Mouse (Mus musculus) testis, adult 2 months (tissue): ENCODE measurements at regions not wholly inside any gene's neighbourhood (a gene's known extent, or its start where the extent isn't known, plus 50 kb on each side); places are given as distances from the start of the nearest gene placed in this dataset.

Experiments used
- H3K27ac ChIP-seq: fragments of 200-500 bp; 2 replicates; pipeline ENCODE4 v1.5.1; 2012; ENCODE audit warnings: low read depth, low read length; ENCODE audit not compliant: control insufficient read depth, insufficient read depth
- H3K27me3 ChIP-seq: fragments of 200-500 bp; 2 replicates; pipeline ENCODE4 v1.6.1; 2012; ENCODE audit warnings: mild to moderate bottlenecking, low read length, moderate library complexity; ENCODE audit not compliant: control insufficient read depth, insufficient read depth
- H3K36me3 ChIP-seq: fragments of 200-500 bp; 2 replicates; pipeline ENCODE4 v1.6.1; 2012; ENCODE audit warnings: mild to moderate bottlenecking, low read length; ENCODE audit not compliant: control insufficient read depth, insufficient read depth
- H3K4me1 ChIP-seq: fragments of 200-500 bp; 2 replicates; pipeline ENCODE4 v1.6.1; 2012; ENCODE audit warnings: low read length; ENCODE audit not compliant: control insufficient read depth, insufficient read depth
- H3K4me3 ChIP-seq: fragments of 200-500 bp; 2 replicates; pipeline ENCODE4 v1.5.1; 2012; ENCODE audit warnings: low read depth, mild to moderate bottlenecking, low read length, moderate library complexity, mixed read lengths; ENCODE audit not compliant: control insufficient read depth
- CTCF ChIP-seq: fragments of 200-500 bp; IDR thresholded peaks from 2 replicates; pipeline ENCODE4 v1.5.1; 2012; ENCODE audit warnings: low read depth, mild to moderate bottlenecking, inconsistent platforms, low read length, moderate library complexity; ENCODE audit not compliant: control insufficient read depth, insufficient read depth, insufficient replicate concordance
- POLR2A ChIP-seq: fragments of 200-500 bp; IDR thresholded peaks from 2 replicates; pipeline ENCODE4 v1.6.1; 2012; ENCODE audit warnings: low read depth, mild to moderate bottlenecking, inconsistent platforms, low read length, moderate library complexity; ENCODE audit not compliant: control insufficient read depth

GRCm38 (mm10) chr2:131689996-131690395 lies 127.9 kb upstream of the Adra1d start:
- Histone ChIP-seq H3K4me3 (no peak overlapping the region), H3K27me3 (no peaks in the 10 kb centered on the region), H3K36me3 (no peaks in the 10 kb centered on the region), H3K4me1 (no peaks in the 10 kb centered on the region), H3K27ac (no peak overlapping the region)
- no peak for TF ChIP-seq POLR2A
- TF ChIP-seq CTCF, result no peak

GRCm38 (mm10) chr2:131688282-131688681 lies 126.2 kb upstream of the Adra1d start:
- Histone ChIP-seq H3K27ac (no peak overlapping the region), H3K4me1 (no peaks in the 10 kb centered on the region), H3K4me3 (no peak overlapping the region), H3K27me3 (no peaks in the 10 kb centered on the region), H3K36me3 (no peaks in the 10 kb centered on the region)
- TF ChIP-seq CTCF (no peak), POLR2A (no peak)

- Histone ChIP-seq H3K4me1 (no peaks in the 10 kb centered on the region), H3K27ac (no peak overlapping the region), H3K27me3 (no peaks in the 10 kb centered on the region), H3K36me3 (no peaks in the 10 kb centered on the region), H3K4me3 (no peak overlapping the region)
- TF ChIP-seq CTCF (no peak), POLR2A (no peak)
These were observed 125.4 kb upstream of the Adra1d start for GRCm38 (mm10) chr2:131687449-131687848.

GRCm38 (mm10) chr2:131686748-131687147 lies 124.7 kb upstream of the Adra1d start:
- no peak overlapping the region for H3K27ac ChIP-seq
- no peaks in the 10 kb centered on the region for H3K36me3 ChIP-seq
- H3K4me3 ChIP-seq, result no peak overlapping the region
- TF ChIP-seq POLR2A (no peak), CTCF (no peak)
- H3K4me1 ChIP-seq, result no peaks in the 10 kb centered on the region
- H3K27me3 ChIP-seq, result no peaks in the 10 kb centered on the region

- Histone ChIP-seq H3K4me1 (no peaks in the 10 kb centered on the region), H3K27ac (no peak overlapping the region), H3K27me3 (no peaks in the 10 kb centered on the region), H3K4me3 (no peak overlapping the region), H3K36me3 (no peaks in the 10 kb centered on the region)
- TF ChIP-seq CTCF, result no peak
These were observed 123.2 kb upstream of the Adra1d start for GRCm38 (mm10) chr2:131685326-131685725.

GRCm38 (mm10) chr2:131683734-131684133 lies 121.7 kb upstream of the Adra1d start:
- Histone ChIP-seq H3K4me1 (no peaks in the 10 kb centered on the region), H3K27me3 (no peaks in the 10 kb centered on the region), H3K36me3 (no peaks in the 10 kb centered on the region), H3K27ac (no peak overlapping the region), H3K4me3 (no peak overlapping the region)
- TF ChIP-seq POLR2A, result no peak
- TF ChIP-seq CTCF, result no peak

- no peaks in the 10 kb centered on the region for H3K27me3 ChIP-seq
- TF ChIP-seq POLR2A (no peak), CTCF (no peak)
- H3K36me3 ChIP-seq, result no peaks in the 10 kb centered on the region
- no peak overlapping the region for H3K27ac ChIP-seq
- no peaks in the 10 kb centered on the region for H3K4me1 ChIP-seq
- H3K4me3 ChIP-seq, result no peak overlapping the region
These were observed 116.4 kb upstream of the Adra1d start for GRCm38 (mm10) chr2:131678484-131678883.

GRCm38 (mm10) chr2:131676736-131677135 lies 114.7 kb upstream of the Adra1d start:
- Histone ChIP-seq H3K27ac (no peak overlapping the region), H3K36me3 (no peaks in the 10 kb centered on the region), H3K4me1 (no peaks in the 10 kb centered on the region), H3K4me3 (no peak overlapping the region), H3K27me3 (no peaks in the 10 kb centered on the region)
- TF ChIP-seq CTCF, result no peak
- TF ChIP-seq POLR2A, result no peak
